Mouse (Mus musculus) hindbrain, embryonic 10.5 days (tissue): ENCODE measurements around the gene Gnas. TPM values are rescaled to one million over a fixed set of nuclear protein-coding genes. Genes with fewer than 3 reads are reported as not detected.
A peak's percentile ranks its signal among the peaks of the same experiment; 100 is the strongest.

Source experiments
- DNase-seq: peaks from one replicate; pipeline ENCODE4 v3.0.0-alpha.2; 2017; ENCODE audit warnings: low spot score
- H3K27ac ChIP-seq: fragments of 300-500 bp; sonication (generic); 2 replicates; pipeline ENCODE4 v1.5.1; 2016; ENCODE audit warnings: mild to moderate bottlenecking, moderate library complexity
- H3K27me3 ChIP-seq: fragments of 300-500 bp; sonication (generic); 2 replicates; pipeline ENCODE4 v1.6.1; 2016; ENCODE audit warnings: mild to moderate bottlenecking; ENCODE audit not compliant: poor library complexity, insufficient read depth, severe bottlenecking
- H3K36me3 ChIP-seq: fragments of 300-500 bp; sonication (generic); 2 replicates; pipeline ENCODE4 v1.6.1; 2016; ENCODE audit warnings: mild to moderate bottlenecking, moderate library complexity
- H3K4me1 ChIP-seq: fragments of 300-500 bp; sonication (generic); replicated peaks from 2 replicates; pipeline ENCODE4 v1.6.1; 2016; ENCODE audit warnings: mild to moderate bottlenecking
- H3K4me3 ChIP-seq: fragments of 300-500 bp; sonication (generic); 2 replicates; pipeline ENCODE4 v1.5.1; 2016; ENCODE audit warnings: mild to moderate bottlenecking, moderate library complexity
- H3K9me3 ChIP-seq: fragments of 300-500 bp; sonication (generic); 2 replicates; pipeline ENCODE4 v1.6.1; 2016; ENCODE audit warnings: mild to moderate bottlenecking, moderate library complexity
- WGBS: fragments of 180-500 bp; shearing (Covaris S2); methylation state at CpG from one replicate; pipeline ENCODE4 v1.1.7; 2016; 5-methylcytosine and 5-hydroxymethylcytosine counted together
- polyA plus RNA-seq: library from polyadenylated mRNA; unstranded; fragments of >200 nt; fragmentation: Nextera tagmentation; extraction: Ambion mirVana; gene quantifications from 2 replicates; pipeline ENCODE4 v1.2.1, GENCODE M21; 2016

Gene Gnas
- polyA plus RNA-seq, 1 experiment from 2014 or later, result 1,270 TPM

DNA sequence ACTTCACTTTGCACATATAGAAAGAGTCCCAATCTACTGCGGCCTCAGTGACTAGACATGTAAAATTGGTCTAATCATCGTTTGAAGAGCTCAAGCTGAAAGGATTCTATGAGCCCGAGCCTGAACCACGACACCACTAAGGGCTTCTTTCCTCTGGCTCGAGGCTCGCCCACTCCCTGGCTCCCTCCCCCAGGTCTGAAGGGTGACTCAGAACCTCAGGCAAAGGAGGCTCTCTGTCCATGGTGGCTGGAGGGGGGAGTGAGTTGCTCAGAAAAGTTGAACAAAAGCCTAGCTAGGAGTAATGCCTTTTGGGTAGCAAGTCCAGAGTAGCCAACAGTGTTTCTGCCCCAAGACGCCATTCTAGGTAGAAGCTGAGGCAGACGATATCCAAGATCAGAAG lies 4.3 kb upstream of the Gnas start:
- Histone ChIP-seq H3K4me3 (no peak overlapping the region), H3K27ac (no peak overlapping the region), H3K9me3 (peaks cover 8% of the 10 kb centered on the region), H3K27me3 (peaks cover 8% of the 10 kb centered on the region), H3K4me1 (peaks cover 12% of the 10 kb centered on the region; the same call in 1 of the 2 replicates), H3K36me3 (peaks cover 88% of the 10 kb centered on the region)
- WGBS, result 81% methylated on average over 8 of the region's 8 CpGs
- no peak for DNase-seq

DNA sequence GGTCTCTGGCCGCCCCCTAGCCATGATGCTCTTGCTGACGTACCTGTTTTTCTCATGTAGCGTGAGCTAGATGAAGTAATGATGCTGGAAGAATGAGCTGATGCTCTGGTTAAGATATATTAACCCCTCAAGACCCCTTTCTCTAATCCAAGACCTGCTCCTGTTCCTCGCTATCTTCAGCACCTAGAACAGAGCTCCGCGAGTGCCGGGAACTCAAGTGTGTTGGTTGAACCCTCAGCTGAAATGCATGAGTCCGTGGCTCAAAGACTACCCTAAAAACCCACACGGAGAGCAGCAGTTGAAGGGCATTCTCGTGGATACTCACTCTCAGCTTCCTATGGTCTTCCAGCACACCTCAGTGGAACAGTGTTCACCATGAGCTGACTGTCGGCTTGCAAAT lies 779 bp upstream of the Gnas start:
- peaks cover 36% of the 10 kb centered on the region for H3K9me3 ChIP-seq
- H3K4me3 ChIP-seq, result peak overlapping the region; percentile 48
- WGBS, result 54% methylated on average over 11 of the region's 11 CpGs
- DNase-seq, result no peak
- peaks cover 44% of the 10 kb centered on the region for H3K27me3 ChIP-seq
- peaks cover 100% of the 10 kb centered on the region for H3K36me3 ChIP-seq
- peaks cover 31% of the 10 kb centered on the region; the same call in 1 of the 2 replicates for H3K4me1 ChIP-seq
- no peak overlapping the region for H3K27ac ChIP-seq

DNA sequence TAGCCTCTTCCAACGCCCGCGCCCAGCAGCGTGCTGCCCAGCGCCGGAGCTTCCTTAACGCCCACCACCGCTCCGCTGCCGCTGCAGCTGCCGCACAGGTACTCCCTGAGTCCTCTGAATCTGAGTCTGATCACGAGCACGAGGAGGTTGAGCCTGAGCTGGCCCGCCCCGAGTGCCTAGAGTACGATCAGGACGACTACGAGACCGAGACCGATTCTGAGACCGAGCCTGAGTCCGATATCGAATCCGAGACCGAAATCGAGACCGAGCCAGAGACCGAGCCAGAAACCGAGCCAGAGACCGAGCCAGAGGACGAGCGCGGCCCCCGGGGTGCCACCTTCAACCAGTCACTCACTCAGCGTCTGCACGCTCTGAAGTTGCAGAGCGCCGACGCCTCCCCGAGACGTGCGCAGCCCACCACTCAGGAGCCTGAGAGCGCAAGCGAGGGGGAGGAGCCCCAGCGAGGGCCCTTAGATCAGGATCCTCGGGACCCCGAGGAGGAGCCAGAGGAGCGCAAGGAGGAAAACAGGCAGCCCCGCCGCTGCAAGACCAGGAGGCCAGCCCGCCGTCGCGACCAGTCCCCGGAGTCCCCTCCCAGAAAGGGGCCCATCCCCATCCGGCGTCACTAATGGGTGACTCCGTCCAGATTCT lies 812 bp downstream of the Gnas start:
- peaks cover 43% of the 10 kb centered on the region; the same call in 1 of the 2 replicates for H3K4me1 ChIP-seq
- DNase-seq, result peak; percentile 40
- H3K27me3 ChIP-seq, result peaks cover 56% of the 10 kb centered on the region
- H3K9me3 ChIP-seq, result peaks cover 36% of the 10 kb centered on the region
- peak overlapping the region; percentile 48 for H3K4me3 ChIP-seq
- WGBS, result 44% methylated on average over 58 of the region's 58 CpGs
- peaks cover 100% of the 10 kb centered on the region for H3K36me3 ChIP-seq
- H3K27ac ChIP-seq, result no peak overlapping the region

DNA sequence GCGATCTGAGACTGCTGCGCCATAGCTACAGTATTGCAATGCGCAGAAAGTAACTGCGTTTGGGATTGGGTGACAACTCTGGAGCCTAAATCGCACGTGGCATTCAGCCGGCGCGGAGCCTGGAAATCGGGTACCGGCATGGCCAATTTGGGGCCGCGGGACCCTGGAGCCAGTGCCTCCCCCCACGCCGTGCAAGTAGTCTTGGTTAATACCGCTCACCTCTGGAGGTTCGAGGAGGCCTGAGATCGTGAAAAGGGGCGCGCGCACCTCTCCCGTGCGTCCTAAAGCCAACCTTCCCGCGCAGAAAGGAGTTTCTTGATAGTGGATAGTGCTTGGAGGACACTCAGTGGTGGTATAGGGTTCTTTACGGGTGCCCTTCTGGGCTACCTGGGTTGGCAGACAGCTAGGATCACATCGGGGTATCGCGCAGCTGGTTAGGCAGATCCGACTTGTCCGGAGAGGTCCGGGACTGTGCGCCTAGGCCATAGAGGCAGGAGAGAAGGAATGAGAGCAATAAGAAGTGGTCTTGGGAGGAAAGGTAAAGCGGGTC lies 1.9 kb downstream of the Gnas start:
- Histone ChIP-seq H3K27ac (no peak overlapping the region), H3K4me1 (peaks cover 54% of the 10 kb centered on the region), H3K9me3 (peaks cover 36% of the 10 kb centered on the region), H3K27me3 (peaks cover 56% of the 10 kb centered on the region), H3K4me3 (peak overlapping the region; percentile 16), H3K36me3 (peaks cover 99% of the 10 kb centered on the region)
- DNase-seq, result peak; percentile 35
- 54% methylated on average over 34 of the region's 34 CpGs for WGBS

DNA sequence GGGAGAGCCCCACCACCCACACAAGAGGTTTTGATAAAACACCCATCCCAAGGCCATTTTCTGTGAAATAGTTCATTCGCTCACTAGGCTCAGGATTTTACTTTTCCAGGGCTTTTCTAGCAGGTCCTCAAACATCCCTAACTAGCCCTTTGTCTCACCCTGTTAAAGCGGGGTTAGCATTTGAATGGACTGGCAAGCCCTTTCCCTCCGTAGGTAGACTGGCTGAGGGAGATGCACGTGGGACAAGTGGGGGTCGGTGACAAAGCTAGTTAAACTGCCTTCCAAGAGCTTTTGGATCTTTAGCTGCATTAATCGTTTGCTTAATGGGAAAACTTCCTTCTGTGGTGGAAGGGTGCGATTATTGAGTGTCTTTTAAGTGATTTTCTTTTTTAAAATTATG lies 3.8 kb downstream of the Gnas start:
- Histone ChIP-seq H3K27me3 (peaks cover 56% of the 10 kb centered on the region), H3K36me3 (peaks cover 95% of the 10 kb centered on the region), H3K27ac (no peak overlapping the region), H3K4me3 (no peak overlapping the region), H3K4me1 (peaks cover 72% of the 10 kb centered on the region), H3K9me3 (peaks cover 36% of the 10 kb centered on the region)
- no peak for DNase-seq
- WGBS, result 32% methylated on average over 7 of the region's 7 CpGs

DNA sequence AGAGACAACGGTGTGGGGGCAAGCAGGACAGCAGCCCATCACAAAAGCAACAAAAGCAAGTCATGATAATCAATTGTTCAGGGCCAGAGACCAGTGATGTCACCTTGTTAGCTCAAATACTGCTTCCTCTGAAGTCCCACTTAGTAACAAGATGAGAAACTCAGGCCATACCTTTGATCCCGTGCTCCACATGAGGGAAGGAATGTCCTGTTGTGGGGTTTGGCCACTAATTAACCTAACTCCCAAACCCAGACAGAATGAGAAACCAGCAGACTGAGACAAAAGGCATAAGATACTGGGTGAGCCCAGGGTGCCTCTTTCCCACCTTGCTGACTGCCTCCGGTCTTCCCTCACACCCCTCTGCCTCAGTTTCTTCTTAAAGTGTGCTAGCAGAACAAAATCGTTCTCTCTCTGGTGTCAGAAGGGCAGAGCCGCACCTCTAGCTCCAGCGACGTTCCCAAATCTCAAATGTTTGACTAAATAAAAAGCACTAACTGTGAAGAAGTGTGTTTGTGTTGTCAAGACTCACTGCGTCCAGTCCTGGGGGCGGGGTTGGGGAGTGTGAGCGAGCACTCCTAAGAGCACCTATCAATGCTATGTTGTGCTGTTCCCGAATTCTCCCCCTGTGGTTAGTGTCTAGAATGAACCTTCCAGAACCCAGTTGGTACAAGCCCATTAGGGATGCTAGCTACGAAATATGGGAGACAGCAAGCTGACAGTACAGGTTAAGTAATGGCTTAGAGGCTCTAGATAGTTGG lies 4.7 kb downstream of the Gnas start:
- Histone ChIP-seq H3K27me3 (peaks cover 56% of the 10 kb centered on the region), H3K36me3 (peaks cover 91% of the 10 kb centered on the region), H3K4me1 (peaks cover 75% of the 10 kb centered on the region), H3K27ac (no peak overlapping the region), H3K4me3 (no peak overlapping the region), H3K9me3 (peaks cover 36% of the 10 kb centered on the region)
- 57% methylated on average over 12 of the region's 12 CpGs for WGBS
- no peak for DNase-seq

DNA sequence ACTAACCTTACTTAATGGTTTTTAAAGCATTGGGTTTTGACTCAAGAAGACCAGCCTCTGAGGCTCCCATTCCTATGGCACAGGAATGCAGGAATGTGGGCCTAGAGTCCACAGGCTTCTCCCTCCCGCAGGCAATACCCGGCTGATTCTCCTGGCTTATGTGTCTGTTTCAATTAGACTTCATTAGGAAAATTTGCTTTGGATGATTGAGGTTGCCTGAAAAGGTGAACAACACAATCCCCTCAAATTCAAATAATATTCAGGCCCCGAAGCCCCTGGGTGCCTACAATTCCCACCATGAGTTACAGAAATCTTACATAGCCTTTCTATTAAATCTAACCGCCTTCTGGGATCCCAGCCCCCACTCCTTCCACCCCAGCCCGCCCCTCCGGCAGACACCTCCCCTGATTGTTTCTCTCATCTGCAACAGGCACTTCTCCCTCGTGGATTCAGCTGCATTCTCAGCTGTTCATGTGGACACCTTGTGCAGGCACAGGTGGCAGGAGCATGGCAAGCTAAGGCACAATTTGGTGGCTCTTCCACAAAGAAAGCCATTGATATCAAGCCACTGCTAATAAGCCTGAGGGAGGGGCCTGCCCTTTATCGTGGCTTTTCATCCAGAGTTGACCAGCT lies 7.0 kb downstream of the Gnas start:
- peak overlapping the region; percentile 35; the same call in 1 of the 2 replicates for H3K27ac ChIP-seq
- DNase-seq, result no peak
- H3K9me3 ChIP-seq, result peaks cover 33% of the 10 kb centered on the region
- peaks cover 35% of the 10 kb centered on the region for H3K27me3 ChIP-seq
- peak overlapping the region; percentile 49 for H3K4me3 ChIP-seq
- peaks cover 76% of the 10 kb centered on the region for H3K36me3 ChIP-seq
- 60% methylated on average over 8 of the region's 8 CpGs for WGBS
- H3K4me1 ChIP-seq, result peaks cover 55% of the 10 kb centered on the region

DNA sequence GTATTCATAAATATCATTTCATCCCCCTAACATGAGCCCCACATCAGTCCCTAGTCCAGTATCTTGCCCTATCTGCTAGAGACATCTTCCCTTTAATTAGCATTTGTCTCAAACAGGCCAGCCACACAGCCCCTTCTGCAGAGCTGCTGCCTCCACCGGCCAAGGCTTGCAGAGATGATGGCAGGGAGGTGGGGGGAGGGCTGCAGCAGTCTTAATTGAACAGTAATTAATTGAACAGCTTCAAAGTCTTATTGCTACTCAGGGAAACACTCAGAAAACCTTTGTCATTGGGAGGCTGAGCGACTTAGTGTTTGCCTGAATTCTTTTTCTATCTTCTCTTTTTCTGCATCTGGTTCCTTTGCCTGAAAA lies 7.5 kb downstream of the Gnas start:
- Histone ChIP-seq H3K4me1 (peaks cover 59% of the 10 kb centered on the region), H3K9me3 (peaks cover 33% of the 10 kb centered on the region), H3K36me3 (peaks cover 71% of the 10 kb centered on the region), H3K27me3 (peaks cover 30% of the 10 kb centered on the region), H3K27ac (0 out of 2 replicates have a peak overlapping the region, but pooled peaks have one; percentile 35), H3K4me3 (peak overlapping the region; percentile 49)
- WGBS, result 64% methylated on average over 2 of the region's 2 CpGs
- no peak for DNase-seq

DNA sequence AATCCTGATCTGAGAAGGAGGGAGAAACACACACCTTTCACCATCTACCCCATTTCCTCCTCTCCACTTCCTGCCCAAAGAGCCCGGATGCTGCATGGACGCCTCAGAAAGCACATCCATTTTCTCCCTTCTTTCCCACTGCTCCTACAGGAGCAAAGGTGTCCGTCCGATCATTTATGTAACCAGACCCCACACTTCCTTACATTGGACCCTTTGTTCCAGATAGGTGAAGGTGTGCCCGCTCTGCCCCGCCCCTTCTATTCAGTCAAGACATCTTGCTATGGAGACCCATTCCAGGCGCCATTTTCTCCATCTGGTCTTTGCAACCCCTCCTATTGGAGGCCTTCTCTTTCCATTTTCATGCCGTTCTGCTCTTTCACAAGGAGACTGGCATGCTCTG lies 10.3 kb downstream of the Gnas start:
- Histone ChIP-seq H3K4me1 (peaks cover 64% of the 10 kb centered on the region), H3K27me3 (peaks cover 27% of the 10 kb centered on the region), H3K27ac (peak overlapping the region; percentile 96), H3K9me3 (peaks cover 52% of the 10 kb centered on the region), H3K36me3 (peaks cover 57% of the 10 kb centered on the region), H3K4me3 (peak overlapping the region; percentile 71)
- 53% methylated on average over 8 of the region's 8 CpGs for WGBS
- DNase-seq, result peak; percentile 54

DNA sequence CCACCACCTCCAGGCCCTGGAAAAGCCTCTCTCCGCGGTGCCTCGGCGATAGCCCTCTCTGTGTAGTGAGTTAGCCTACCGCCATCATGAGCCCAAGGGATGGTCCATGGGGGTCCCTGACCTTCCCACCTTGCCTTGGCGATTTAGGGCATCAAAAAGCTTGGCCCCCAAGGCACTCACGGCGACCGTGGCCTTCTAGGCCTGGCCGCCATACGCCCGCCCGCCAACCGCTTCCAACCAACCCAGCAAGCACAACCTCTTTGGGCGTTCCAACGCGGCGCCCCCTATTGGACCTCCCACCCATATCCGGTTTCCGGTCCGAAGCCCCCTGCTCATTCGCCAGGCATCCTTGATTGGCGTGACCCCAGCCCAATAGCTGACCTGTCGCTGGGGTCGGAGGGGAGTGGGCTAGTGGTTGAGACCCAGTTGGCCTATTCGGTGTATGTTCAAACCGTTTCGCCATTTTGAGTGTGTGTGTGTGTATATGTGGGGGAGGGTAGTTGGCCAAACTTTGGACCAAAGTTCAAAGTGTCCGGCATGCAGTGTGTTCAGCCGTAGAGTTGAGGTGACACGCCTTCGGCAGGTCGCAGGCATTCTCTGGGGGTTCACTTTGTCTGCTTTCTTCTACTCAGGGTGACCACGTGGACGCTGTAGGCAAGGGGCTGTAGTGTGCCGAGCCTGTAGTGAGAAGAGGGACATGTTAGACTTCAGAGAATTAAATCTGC lies 11.2 kb downstream of the Gnas start:
- peak overlapping the region; percentile 71 for H3K4me3 ChIP-seq
- peak; percentile 93 for DNase-seq
- peak overlapping the region; percentile 96 for H3K27ac ChIP-seq
- H3K27me3 ChIP-seq, result peaks cover 35% of the 10 kb centered on the region
- WGBS, result 50% methylated on average over 36 of the region's 36 CpGs
- H3K36me3 ChIP-seq, result peaks cover 57% of the 10 kb centered on the region
- H3K4me1 ChIP-seq, result peaks cover 64% of the 10 kb centered on the region
- peaks cover 61% of the 10 kb centered on the region for H3K9me3 ChIP-seq

DNA sequence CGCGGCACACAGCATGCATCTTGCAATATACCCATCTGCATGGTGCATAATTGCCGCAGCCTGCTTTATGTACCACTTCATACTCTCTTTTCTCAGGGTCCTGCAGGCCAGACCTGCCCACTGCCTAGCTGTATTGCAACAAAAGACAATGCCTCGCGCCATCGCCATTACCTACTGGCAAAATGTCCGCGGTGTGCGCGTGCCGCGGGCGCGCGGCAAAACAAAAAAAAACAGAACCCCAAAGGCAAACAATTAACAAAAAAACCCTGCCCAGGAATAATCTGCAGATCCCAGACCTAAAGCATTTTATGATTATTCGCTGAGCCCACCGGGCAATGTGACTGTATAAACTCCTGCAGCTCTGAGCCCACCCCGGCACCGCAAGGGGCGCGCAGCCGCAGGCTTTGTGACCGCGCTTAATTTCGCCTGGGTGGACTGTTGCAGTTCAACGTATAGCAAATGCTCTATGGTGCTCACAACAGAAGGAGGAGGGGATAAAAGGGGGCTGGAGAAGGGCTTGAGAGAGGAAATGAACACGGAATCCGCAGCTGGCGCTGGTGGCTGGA lies 11.9 kb downstream of the Gnas start:
- peak overlapping the region; percentile 96 for H3K27ac ChIP-seq
- peak overlapping the region; percentile 71 for H3K4me3 ChIP-seq
- WGBS, result 41% methylated on average over 29 of the region's 29 CpGs
- H3K9me3 ChIP-seq, result peaks cover 67% of the 10 kb centered on the region
- H3K27me3 ChIP-seq, result peaks cover 41% of the 10 kb centered on the region
- peaks cover 60% of the 10 kb centered on the region for H3K4me1 ChIP-seq
- DNase-seq, result peak; percentile 50
- peaks cover 53% of the 10 kb centered on the region for H3K36me3 ChIP-seq

DNA sequence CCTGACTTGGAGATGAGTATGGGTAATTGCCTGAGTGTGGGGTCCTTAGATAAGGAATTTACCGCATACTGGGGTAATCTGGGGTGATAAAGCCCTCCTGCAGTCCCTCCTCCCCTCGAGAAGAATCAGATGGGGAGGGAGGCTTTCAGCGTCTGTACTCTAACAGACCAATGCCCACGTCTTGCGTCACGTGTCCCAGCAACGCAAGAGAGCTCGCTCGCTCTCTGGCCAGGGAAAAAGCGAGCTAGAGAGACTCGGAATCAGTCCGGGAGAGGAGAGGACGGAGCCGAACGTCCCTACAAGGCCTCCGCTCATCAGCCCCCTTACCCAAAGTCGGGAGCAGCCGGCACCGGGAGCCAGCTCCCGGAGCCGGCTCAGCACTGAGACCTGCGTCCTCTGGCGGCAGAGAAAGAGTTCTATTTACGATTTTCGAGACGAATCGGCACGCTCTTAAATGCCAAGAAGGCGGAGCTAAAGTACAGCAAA lies 13.0 kb downstream of the Gnas start:
- Histone ChIP-seq H3K4me3 (peak overlapping the region; percentile 35; the same call in 1 of the 2 replicates), H3K27ac (no peak overlapping the region), H3K27me3 (peaks cover 48% of the 10 kb centered on the region), H3K36me3 (peaks cover 44% of the 10 kb centered on the region), H3K4me1 (peaks cover 50% of the 10 kb centered on the region), H3K9me3 (peaks cover 67% of the 10 kb centered on the region)
- WGBS, result 49% methylated on average over 29 of the region's 29 CpGs
- DNase-seq, result peak; percentile 55
